Mouse (Mus musculus): ENCODE measurements around the gene Ehbp1. TPM values are rescaled to one million over a fixed set of nuclear protein-coding genes. Genes with fewer than 3 reads are reported as not detected.

Gene Ehbp1
- polyA plus RNA-seq, 1 experiment from 2014 or later = 3.1 TPM

DNA sequence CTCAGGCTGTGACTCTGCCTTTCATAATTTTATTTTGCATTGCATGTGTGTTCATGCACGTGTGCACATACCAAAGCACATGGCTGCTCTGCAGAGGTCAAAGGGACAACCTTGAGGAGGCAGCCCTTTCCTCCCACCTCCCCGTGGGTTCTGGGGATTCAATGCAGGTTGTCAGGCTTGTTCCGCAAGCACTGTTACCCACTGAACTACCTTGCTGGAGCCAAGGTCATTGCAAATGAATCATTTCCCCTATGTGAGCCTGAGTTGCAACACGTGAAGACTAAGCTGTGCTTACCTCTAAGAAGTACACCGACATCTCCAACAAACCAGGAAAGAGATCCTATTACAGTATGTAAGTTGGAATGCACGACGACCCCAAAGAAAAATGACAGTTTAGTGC lies 291.2 kb downstream of the Ehbp1 start:
- TF ChIP-seq CTCF (IDR thresholded peaks at IDR 0.05; ENCODE audit: low read depth) = no peak
- Histone ChIP-seq H3K27ac (ENCODE audit: low read depth, low read length) (no peak overlapping the region), H3K27me3 (replicated peaks; ENCODE audit: control insufficient read depth, insufficient read depth, low read length) (no peaks in the 10 kb centered on the region), H3K4me3 (ENCODE audit: low read depth, low read length) (no peak overlapping the region), H3K4me1 (replicated peaks; ENCODE audit: control insufficient read depth, insufficient read depth, low read length) (no peaks in the 10 kb centered on the region), H3K9me3 (ENCODE audit: control insufficient read depth) (no peaks in the 10 kb centered on the region), H3K36me3 (ENCODE audit: control insufficient read depth, insufficient read depth) (0 out of 2 replicates have a peak, but pooled peaks cover 12% of the 10 kb centered on the region), H3K9ac (ENCODE audit: low read depth, low read length) (no peak overlapping the region), H3K4me2 (replicated peaks; ENCODE audit: low read depth) (no peak overlapping the region)
- ATAC-seq = no peak
- WGBS = 68% methylated on average over 7 of the region's 7 CpGs

DNA sequence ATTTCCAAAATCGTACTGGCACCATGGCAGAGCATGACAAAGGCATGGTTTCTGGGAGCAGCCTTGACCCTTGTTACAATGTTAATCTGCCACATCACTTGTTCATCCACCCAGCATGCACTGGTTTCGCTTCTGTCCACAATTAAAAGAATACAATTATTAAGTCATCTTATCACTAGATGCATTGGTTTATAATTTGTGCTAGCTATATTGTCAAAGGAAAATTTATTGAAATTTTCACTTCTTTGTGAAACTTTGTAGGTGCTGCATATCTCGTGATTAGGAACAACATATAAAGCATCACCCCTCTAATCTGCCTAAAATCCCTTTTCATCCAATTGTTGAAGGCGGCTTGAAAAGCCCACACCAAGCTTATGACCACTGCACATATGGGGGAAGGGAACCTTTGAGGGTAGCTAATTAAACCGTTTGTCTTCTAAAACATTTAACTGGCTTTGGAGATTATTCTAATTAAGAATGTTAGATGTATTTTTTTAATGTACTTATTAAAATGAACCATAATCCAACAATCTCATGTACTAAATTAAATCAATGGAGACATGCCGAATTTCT lies 302.2 kb downstream of the Ehbp1 start:
- Histone ChIP-seq H3K4me1 (replicated peaks; ENCODE audit: control insufficient read depth, insufficient read depth, low read length) (no peaks in the 10 kb centered on the region), H3K36me3 (ENCODE audit: control insufficient read depth, insufficient read depth) (no peaks in the 10 kb centered on the region), H3K9me3 (ENCODE audit: control insufficient read depth) (no peaks in the 10 kb centered on the region), H3K27me3 (replicated peaks; ENCODE audit: control insufficient read depth, insufficient read depth, low read length) (no peaks in the 10 kb centered on the region), H3K27ac (ENCODE audit: low read depth, low read length) (no peak overlapping the region), H3K4me3 (ENCODE audit: low read depth, low read length) (no peak overlapping the region), H3K9ac (ENCODE audit: low read depth, low read length) (no peak overlapping the region), H3K4me2 (replicated peaks; ENCODE audit: low read depth) (no peak overlapping the region)
- TF ChIP-seq CTCF (IDR thresholded peaks at IDR 0.05; ENCODE audit: low read depth) = no peak
- 92% methylated on average over 6 of the region's 6 CpGs for WGBS
- ATAC-seq = no peak

DNA sequence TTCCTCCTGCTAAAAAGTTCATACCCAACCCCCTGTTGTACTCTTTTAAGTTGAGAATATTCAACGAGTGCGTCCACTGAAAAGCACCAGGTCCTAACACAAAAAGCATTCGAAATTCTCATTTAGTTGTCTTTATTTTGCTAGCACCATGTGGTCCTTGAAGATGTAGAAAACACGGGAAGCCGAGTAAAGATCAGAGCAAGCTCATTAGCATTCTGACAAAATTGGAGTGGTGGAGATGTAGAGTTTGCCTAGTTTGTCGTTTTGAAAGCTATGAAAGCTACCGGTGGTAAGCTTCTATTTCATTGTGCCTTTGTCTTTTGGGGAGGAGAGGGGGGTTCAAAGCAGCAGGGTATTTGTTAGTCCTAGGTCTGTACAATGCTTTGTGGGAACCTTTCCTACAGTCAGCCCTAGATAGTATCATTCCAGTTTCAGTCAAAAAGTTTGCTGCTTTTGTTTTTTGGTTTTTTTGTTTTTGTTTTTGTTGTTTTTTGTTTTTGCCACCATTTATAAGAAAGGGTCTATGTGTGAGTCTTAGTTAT lies 307.5 kb downstream of the Ehbp1 start:
- TF ChIP-seq CTCF (IDR thresholded peaks at IDR 0.05; ENCODE audit: low read depth) = no peak
- 63% methylated on average over 7 of the region's 7 CpGs for WGBS
- Histone ChIP-seq H3K4me2 (replicated peaks; ENCODE audit: low read depth) (no peak overlapping the region), H3K9ac (ENCODE audit: low read depth, low read length) (no peak overlapping the region), H3K36me3 (ENCODE audit: control insufficient read depth, insufficient read depth) (no peaks in the 10 kb centered on the region), H3K4me1 (replicated peaks; ENCODE audit: control insufficient read depth, insufficient read depth, low read length) (no peaks in the 10 kb centered on the region), H3K27me3 (replicated peaks; ENCODE audit: control insufficient read depth, insufficient read depth, low read length) (no peaks in the 10 kb centered on the region), H3K4me3 (ENCODE audit: low read depth, low read length) (no peak overlapping the region), H3K27ac (ENCODE audit: low read depth, low read length) (no peak overlapping the region), H3K9me3 (ENCODE audit: control insufficient read depth) (no peaks in the 10 kb centered on the region)
- ATAC-seq = no peak

DNA sequence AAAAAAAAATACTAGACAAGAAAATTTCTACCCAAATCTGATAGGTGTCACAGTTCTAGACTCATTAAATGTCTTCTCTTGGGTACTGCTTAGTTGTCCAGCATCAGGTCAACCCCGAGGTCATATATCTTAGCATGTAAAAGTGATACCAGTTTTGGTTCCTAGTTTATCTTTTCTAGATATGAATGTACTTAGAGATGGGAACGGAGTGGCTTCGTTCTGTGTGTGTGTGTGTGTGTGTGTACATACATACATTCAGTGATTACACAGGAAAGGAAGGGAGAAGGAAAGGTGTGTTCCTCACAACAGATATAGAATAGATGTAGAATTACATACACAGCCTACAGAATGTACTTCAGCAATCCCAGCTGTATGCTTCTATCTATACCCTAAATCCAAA lies 308.5 kb downstream of the Ehbp1 start:
- no peak overlapping the region for H3K9ac ChIP-seq (ENCODE audit: low read depth, low read length)
- TF ChIP-seq CTCF (IDR thresholded peaks at IDR 0.05; ENCODE audit: low read depth) = no peak
- ATAC-seq = no peak
- H3K4me1 ChIP-seq (replicated peaks; ENCODE audit: control insufficient read depth, insufficient read depth, low read length) = no peaks in the 10 kb centered on the region
- H3K27ac ChIP-seq (ENCODE audit: low read depth, low read length) = no peak overlapping the region
- no peak overlapping the region for H3K4me3 ChIP-seq (ENCODE audit: low read depth, low read length)
- H3K9me3 ChIP-seq (ENCODE audit: control insufficient read depth) = no peaks in the 10 kb centered on the region
- no peak overlapping the region for H3K4me2 ChIP-seq (replicated peaks; ENCODE audit: low read depth)
- WGBS = 85% methylated on average over 3 of the region's 3 CpGs
- H3K36me3 ChIP-seq (ENCODE audit: control insufficient read depth, insufficient read depth) = no peaks in the 10 kb centered on the region
- no peaks in the 10 kb centered on the region for H3K27me3 ChIP-seq (replicated peaks; ENCODE audit: control insufficient read depth, insufficient read depth, low read length)

DNA sequence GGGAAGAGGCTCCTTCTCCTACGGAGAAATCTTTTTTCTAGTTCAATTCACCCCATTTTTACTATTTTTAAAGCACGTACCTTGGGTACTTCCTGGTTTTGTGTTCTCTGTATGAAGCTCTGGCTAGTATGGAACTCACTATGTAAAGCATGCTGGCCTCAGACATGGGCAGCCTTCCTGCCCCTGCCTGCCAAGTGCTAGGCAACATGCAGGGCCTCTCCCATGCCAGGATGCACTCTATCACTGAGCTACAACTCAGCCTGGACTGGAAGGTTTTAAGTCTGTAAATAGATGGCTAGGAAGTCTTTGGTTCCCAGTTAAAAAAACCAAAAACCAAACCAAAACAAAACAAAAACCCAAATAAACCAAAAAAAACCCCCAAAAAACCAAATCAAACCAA lies 321.5 kb downstream of the Ehbp1 start:
- Histone ChIP-seq H3K9me3 (ENCODE audit: control insufficient read depth) (no peaks in the 10 kb centered on the region), H3K4me2 (replicated peaks; ENCODE audit: low read depth) (no peak overlapping the region), H3K4me1 (replicated peaks; ENCODE audit: control insufficient read depth, insufficient read depth, low read length) (no peaks in the 10 kb centered on the region), H3K9ac (ENCODE audit: low read depth, low read length) (no peak overlapping the region), H3K4me3 (ENCODE audit: low read depth, low read length) (no peak overlapping the region), H3K27me3 (replicated peaks; ENCODE audit: control insufficient read depth, insufficient read depth, low read length) (no peaks in the 10 kb centered on the region), H3K36me3 (ENCODE audit: control insufficient read depth, insufficient read depth) (no peaks in the 10 kb centered on the region), H3K27ac (ENCODE audit: low read depth, low read length) (no peak overlapping the region)
- 86% methylated on average over 2 of the region's 2 CpGs for WGBS
- TF ChIP-seq CTCF (IDR thresholded peaks at IDR 0.05; ENCODE audit: low read depth) = no peak
- ATAC-seq = no peak

DNA sequence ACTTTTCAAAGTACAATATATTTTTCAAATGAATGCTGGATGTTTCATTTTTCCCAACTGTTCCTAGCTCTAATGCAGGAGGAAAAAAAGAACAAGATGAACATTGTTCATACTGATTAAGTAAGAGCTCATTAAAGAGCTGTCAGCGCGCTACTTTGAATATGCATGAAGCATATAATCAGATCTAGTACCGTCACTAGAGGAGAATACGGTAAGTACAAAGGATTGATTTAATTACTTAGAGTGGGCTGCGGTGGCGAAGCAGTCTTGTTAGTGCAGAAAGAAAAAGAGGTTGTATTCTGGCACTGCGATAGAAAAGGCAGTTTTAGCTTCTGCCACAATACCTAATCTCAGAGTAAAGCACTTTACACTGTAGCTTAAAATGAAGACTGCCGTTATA lies 324.6 kb downstream of the Ehbp1 start:
- H3K27ac ChIP-seq (ENCODE audit: low read depth, low read length) = no peak overlapping the region
- ATAC-seq = no peak

More for the DNA sequence above, 324.6 kb downstream of the Ehbp1 start:
- no peak for TF ChIP-seq CTCF (IDR thresholded peaks at IDR 0.05; ENCODE audit: low read depth)
- Histone ChIP-seq H3K27me3 (replicated peaks; ENCODE audit: control insufficient read depth, insufficient read depth, low read length) (no peaks in the 10 kb centered on the region), H3K4me3 (ENCODE audit: low read depth, low read length) (no peak overlapping the region), H3K36me3 (ENCODE audit: control insufficient read depth, insufficient read depth) (no peaks in the 10 kb centered on the region), H3K9me3 (ENCODE audit: control insufficient read depth) (no peaks in the 10 kb centered on the region), H3K4me2 (replicated peaks; ENCODE audit: low read depth) (no peak overlapping the region), H3K4me1 (replicated peaks; ENCODE audit: control insufficient read depth, insufficient read depth, low read length) (no peaks in the 10 kb centered on the region), H3K9ac (ENCODE audit: low read depth, low read length) (no peak overlapping the region)
- 87% methylated on average over 8 of the region's 8 CpGs for WGBS

All from intestine, postnatal 0 days (tissue).